Mouse (Mus musculus): ENCODE measurements around the gene Antxrl.

Antxrl gene

DNA sequence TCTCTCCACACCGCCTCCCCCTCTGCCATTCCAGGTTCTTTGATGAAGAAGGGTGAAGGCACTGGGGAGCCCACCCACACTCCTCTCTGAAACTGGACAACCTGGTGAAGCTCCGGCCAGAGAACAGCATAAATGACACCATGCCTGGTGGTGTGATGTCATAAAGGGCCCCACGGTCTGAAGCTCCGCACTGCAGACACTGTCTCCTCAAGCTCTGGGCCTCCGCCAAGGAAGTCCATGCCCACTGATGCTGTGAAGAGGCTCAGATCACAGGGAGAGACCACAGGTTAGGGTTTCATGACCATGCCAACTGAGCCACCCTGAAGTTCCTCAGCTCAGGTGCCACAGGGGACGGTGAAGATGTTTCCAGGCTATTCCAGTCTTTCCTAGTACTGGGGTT, at the start of gene Antxrl:
TSS of gene Antxrl (plus strand) at position 192 of the 400 bp plus-strand sequence.
- DNase-seq (ENCODE audit: low read depth in 2 of 2, low spot score in 2 of 2): no peak

DNA sequence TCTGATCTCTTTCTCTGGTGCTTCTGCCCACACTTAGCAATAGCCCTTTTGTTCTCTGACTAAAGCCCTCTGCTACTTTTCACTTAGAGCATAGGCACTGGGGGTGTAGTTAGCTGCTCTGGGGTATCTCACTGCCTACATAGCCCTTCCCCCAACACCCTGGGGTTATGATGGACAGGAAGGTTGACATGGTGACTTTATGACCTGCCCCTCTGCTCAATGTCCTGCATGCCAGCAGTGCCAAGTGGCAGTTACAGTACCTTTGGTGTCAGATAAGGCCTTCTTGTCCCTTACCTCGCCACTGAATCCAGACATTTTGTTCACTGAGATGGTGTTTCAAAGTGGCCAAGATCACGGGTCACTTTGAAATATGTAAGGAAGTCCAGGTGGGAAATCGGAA, 37.4 kb upstream of the Antxrl start, which contains the start of gene Gm30083:
TSS of gene Gm30083 (minus strand) at position 120 of the 400 bp plus-strand sequence.
- DNase-seq (ENCODE audit: low read depth in 2 of 2, low spot score in 2 of 2): no peak

DNA sequence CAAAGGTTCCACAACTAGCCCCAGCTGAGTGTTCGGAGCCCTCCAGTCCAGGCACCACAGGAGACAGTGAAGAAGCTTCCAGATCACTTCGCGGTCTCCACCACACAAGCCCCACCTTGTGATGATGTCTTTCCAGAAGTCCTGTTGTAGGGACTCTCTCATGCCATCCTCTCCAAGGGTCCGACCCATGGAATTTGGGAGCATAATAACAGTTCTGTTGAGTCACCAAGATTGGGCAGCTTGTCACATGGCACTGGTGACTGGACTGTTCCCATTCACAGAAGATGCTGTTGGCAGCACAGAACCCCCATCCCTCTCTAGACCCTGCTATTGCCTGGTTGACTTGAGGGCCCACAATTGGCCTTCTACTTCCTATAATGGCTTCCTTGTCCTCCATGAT, 36.1 kb upstream of the Antxrl start, which contains the start of gene Gm5460:
TSS of gene Gm5460 (plus strand) at position 378 of the 400 bp plus-strand sequence.
- no peak for DNase-seq (ENCODE audit: low read depth in 2 of 2, low spot score in 2 of 2)

DNA sequence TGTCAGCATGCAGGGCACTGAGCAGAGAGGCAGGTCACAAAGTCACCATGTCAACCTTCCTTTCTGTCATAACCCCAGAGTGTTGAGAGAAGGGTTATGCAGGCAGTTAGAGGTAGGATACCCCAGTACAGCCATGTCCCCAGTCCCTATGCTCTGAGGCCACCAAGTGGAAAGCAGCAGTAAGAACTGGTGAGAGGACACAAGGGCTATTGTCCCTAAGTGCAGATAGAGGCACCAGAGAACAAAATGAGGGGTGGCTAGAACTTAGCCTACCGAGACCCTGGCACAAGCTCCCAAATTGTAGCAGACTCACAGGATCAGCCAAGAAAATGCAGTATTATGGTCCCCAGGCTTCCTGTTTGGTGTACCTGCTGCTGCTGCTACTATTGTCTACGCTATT, 35.6 kb upstream of the Antxrl start:
- no peak for DNase-seq (ENCODE audit: low read depth in 2 of 2, low spot score in 2 of 2)

DNA sequence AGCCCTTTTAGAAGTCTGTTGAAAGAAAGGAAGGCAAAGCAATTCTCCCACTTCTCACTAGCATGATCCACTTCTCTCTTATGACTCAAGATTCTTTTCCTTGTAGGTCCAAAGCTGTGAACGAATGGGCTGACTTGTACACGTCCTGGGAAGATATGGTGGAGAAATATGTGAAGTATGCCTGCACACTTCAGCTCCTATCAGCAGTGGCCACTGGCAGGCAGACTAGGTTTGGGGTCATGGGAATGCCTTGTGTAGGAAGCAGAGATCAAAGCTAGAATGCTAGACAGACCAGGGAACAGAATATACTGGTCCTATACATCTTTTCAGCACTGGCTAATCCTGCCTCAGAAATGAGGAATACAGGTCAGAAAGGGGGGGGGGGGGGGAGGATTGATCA, 25.8 kb upstream of the Antxrl start:
- no peak for DNase-seq (ENCODE audit: low read depth in 2 of 2, low spot score in 2 of 2)

DNA sequence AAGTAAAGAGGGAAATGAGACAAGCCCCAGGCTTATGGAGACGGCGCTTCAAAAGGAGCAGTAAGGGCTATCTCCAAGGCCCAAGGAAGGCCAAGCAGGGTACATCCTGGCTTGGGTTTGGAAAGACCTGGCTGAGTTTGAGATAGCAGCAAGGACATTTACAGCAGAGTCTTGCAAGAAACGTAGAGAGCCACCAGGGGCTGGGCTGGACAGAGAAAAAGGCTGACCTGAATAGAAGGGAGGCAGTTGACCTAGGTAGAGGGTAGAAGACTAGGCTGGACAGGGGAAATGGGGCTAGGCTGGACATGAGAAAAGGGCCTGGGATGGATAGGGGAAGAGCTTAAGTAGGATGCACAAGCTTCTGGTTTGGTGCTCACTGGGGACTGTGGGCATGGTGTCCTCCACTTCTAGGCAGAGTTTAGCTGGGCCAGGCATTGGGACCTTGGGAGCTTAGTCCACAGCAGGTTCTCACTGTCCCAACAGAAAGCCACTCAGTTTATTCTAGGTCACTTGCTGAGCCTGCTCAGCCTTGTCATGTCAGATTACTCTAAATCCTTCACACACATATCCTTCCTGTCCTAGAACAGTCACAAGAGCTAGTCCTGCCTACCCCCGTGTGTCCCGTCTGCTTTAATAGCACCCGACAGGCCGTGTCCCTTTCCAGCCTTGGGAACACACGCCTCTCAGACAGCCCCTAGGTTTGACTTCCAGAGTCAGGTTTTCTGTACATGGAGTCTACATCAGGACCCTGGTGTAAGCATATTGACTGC, 18.5 kb upstream of the Antxrl start:
- DNase-seq (ENCODE audit: low read depth in 2 of 2, low spot score in 2 of 2): no peak

DNA sequence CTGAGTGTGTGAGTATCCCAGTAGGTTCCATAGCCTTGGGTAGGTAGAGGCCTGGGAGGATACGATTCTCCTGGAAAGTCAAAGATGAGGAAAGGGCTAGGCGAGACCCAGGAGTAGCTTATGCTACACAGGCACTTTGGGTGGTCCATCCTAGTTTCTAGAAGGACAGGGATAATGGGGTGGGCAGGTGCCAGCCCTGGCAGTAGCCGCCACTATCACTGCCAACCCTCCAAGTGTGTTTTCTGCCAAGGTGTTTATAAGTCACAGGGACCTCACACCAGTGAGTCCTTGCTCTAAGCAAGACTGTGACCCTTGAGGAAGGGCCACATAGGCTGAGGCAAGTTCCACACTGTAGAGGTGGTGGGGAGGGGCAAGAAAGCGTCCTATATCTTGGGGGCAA, 11.3 kb upstream of the Antxrl start:
- DNase-seq (ENCODE audit: low read depth in 2 of 2, low spot score in 2 of 2): no peak

DNA sequence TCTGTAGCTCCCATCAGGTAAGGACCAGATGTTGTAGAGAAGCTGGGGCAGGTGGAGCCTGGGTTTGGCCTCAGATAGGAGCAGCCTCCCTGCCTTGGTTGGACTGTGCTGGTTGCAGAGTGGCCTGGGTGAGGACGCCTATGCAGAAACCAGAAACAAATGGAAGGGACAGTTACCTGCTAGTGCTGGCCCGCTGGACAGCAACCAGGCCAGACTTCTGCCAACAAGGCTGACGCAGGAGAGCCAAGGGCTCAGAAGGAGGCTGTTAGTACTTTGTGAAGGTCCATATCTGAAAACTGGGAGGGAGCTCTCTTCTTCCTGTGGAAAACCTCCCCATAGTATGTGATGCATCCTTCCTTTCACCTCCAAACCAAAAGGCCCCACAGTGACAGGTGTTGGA, 9.2 kb upstream of the Antxrl start:
- DNase-seq (ENCODE audit: low read depth in 2 of 2, low spot score in 2 of 2): no peak

DNA sequence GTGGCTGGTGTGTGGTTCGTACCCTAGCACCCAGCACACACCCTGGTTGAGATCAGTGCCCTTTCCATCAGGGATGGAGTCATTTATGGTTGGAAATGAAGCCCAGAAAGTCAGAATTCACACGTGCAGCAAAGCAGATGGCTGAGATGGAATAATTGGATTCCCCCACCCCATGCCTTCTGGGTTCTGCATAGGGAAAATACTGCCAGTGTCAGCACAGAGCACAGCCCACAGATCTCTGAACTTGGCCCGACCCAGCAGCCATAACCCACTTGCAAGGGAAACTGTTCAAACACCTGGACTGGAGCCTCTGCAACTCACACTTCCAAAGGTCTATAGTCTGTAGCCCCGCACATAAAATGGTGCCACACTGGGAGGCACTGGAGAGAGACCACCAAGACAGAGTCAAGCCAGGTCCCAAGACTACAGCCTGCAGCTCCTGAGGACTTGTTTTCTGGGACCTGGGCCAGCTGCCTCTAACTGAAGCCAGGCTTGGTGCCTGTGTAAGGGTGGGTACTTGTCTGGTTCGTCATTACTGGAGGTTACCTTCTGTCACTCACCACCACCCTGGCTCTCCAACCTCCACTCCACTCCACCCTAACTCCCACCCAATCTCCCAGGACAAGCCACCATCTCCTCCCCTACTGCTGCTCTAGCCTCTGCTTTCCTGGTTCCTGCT, 2.3 kb upstream of the Antxrl start:
- no peak for DNase-seq (ENCODE audit: low read depth in 2 of 2, low spot score in 2 of 2)

DNA sequence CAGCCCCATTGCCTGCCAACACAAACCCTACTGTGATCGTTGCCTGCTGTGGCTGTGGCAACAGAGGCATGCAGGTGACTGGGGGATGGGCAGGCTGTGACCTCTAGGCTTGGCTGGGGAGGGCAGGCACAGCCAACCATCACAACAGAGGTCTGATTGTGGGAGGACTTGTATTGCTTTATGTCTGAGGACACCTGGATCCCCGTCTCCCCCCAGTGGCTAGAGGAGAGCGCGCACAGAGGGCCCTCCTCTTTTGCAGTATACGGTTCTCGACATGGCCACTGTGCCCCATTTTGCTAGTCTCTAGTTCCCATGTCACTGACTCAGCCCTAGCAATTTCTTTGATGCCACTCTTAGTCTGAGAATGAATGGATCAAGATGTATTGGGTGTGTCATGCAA, 19.2 kb downstream of the Antxrl start:
- no peak for DNase-seq (ENCODE audit: low read depth in 2 of 2, low spot score in 2 of 2)

DNA sequence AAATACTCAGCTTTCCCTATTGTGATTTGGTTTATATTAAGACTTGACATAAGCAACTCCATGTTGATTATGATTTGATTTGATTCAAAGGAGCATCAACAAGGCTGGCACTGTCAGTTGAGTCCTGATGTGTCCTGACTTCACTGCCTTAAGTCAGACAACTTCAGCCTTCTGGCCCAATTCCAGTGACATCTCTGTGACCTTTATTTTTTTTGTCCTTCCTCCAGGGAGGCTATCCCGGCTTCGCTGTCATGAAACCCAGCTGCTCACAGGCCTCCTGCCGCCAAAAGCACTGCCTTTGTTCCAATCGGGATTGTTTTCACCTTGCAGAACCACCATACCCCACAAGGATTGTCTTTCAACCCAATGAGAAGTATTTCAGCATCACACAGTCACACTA, 22.8 kb downstream of the Antxrl start:
- DNase-seq (ENCODE audit: low read depth in 2 of 2, low spot score in 2 of 2): no peak

DNA sequence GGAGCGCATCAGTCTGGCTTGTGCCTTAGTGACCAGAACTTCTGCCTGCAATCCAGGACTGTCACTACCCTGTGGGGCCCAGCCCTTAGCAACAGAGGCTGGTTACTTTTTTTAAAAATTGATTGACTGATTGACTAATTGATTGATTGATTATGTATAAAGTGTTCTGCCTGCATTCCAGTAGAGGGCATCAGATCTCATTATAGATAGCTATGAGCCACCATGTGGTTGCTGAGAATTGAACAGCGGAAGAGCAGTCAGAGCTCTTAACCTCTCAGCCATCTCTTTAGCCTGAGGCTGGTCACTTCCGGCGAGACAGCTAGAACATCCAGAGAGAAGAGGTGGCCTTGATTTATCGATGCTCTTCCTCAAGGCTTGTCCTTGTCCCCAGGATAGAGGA, 24.7 kb downstream of the Antxrl start:
- DNase-seq (ENCODE audit: low read depth in 2 of 2, low spot score in 2 of 2): no peak

DNA sequence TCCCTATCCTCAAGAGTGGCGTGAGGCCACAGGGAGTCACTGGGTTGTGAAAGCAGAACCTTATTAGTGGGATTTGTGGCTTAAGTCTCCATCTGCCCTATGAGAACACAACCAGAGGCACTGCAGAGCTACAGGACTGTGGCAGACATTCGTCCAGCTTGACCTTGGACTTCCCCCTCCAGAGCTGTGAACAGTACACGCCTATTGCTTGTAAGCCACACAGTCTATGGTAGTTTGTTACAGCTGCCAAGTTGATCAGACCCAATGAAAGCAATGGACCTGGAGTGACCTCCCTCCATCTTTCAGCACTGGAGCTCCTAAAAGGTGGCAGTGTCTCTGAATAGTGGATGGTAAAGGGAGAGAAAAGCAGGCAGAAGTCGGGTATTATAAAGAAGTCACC, 25.8 kb downstream of the Antxrl start:
- no peak for DNase-seq (ENCODE audit: low read depth in 2 of 2, low spot score in 2 of 2)

DNA sequence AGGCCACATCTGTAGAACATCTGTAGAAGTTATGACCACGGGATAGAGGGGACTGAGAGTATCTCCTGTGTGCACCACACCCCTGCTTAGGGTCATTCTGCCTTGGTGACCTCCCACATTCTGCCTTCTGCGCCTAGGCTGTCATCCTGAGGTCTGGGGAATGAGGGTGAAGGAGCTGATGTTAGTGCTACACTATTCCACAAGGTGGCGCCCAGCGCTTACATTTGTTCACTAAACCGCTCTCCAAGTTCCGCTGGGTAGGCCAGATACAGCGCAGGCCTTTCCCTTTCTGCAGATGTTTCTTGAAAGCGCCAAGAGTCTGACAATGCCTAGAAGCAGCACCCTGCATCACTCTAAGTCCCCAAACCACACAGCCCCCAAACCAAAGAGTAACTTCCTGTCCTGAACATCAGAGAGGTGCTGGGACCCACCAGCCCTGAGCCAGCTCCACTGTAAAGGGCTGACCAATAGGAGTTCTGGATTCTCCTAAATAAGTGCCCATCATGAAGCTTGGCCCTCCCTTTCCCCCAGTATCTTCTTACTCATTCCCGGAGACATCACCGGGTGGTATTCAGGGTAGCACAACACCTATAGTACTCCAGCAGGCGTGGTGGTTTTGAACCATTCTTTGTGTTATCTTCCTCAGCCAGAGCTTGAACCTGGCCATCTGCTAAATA, 28.0 kb downstream of the Antxrl start:
- no peak for DNase-seq (ENCODE audit: low read depth in 2 of 2, low spot score in 2 of 2)

DNA sequence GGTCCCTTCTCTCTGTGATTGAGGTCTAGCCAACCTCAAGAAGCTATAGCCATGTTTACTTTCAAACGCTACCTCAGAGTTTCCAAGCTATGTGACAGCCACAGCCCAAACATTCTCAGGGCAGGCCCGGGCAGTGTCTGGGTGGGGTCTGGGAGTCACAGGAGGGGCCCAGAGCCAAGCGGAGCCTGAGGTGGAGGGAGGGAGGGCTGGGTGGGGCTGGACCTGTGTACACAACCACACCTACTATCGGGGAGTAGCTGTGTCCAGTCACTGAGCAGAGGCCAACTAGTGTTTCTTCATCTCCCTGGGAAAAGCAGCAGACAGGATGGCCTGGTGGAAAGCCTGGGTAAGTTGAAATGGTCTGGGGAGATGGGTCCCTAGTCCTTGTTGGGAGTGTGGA, 33.2 kb downstream of the Antxrl start, which contains the start of gene Anxa8:
TSS of gene Anxa8 (plus strand) at position 251 of the 400 bp plus-strand sequence.
- no peak for DNase-seq (ENCODE audit: low read depth in 2 of 2, low spot score in 2 of 2)

DNA sequence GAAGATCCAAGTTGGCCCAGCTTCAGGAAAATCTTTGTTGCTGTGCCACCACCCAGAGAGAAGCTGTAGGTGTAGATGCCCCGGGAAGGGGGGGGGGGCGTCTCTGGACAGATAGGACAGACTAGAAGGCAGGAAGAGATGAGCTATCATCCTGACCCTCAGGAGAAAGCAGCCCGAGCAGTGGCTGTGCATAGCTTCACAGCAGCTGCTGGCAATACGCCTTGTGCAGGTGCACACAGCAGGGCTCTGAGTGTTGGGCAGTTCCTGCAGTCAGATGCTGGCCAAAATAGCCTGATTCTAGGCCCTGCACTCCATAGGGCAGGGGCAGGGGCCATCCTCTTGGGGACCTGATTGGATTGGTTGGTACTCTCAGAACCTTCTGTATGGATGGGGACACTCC, 34.3 kb downstream of the Antxrl start:
- DNase-seq (ENCODE audit: low read depth in 2 of 2, low spot score in 2 of 2): no peak

DNA sequence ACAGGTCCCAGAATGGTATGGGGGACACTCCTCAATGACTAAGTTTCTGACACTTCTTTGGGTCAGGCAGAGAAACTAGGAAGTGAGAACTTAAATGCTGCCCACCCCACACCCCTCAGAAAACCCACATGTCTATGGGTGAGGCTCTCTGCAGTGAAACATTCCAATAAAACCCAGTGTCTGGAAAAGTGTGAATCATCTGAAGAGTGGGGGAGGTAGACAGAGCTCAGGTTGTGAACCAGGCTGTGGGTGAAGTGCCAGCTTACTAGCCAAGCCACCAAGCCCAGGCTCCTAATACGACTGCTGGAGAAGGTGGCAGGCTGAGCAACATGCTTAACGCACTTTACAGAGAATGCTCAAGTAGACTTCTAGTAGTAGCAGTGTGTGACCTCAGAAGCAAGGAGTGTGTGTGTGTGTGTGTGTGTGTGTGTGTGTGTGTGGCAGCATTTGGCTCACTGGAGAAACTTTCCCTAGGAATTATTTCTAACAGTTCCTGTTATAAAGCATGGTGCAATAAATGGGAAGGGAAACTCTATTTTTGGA, 35.4 kb downstream of the Antxrl start:
- DNase-seq (ENCODE audit: low read depth in 2 of 2, low spot score in 2 of 2): no peak

DNA sequence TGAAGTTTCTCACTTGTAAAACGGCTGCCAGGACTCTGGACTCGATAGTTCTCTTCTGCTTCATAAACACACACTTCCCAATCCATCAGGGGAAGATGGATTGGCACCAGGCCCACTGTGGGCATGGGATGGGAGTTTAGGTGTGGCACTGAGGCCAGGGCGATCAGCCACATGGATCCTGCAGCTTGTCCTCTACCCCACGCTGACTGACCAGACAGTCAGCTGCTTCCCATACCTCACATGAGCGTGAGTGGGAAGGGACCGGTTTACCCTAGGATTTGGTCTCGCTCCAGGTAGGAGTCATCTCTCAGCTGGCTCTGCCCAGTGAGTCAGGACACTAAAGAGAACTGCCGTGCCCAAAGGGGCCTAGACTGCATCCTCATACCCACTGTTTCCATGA, 37.3 kb downstream of the Antxrl start:
- no peak for DNase-seq (ENCODE audit: low read depth in 2 of 2, low spot score in 2 of 2)

DNA sequence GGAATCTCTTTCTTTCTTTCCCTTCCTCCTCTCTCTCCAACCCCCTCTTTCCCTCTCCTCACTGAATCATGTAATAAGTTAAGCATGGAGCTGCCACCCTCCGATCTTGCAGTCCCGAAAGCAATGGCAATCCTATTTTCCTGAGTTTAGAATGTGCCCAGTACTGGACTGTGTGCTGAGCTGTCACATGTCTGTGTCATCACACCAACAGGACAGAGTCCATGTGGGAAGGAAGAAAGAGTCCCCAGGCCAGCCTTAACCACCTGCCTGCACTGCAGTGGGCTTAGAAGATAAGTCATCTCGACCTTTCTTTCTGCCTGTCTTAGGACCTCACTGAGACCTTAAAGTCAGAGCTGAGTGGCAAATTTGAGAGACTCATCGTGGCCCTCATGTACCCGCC, 39.0 kb downstream of the Antxrl start:
- DNase-seq (ENCODE audit: low read depth in 2 of 2, low spot score in 2 of 2): no peak

DNA sequence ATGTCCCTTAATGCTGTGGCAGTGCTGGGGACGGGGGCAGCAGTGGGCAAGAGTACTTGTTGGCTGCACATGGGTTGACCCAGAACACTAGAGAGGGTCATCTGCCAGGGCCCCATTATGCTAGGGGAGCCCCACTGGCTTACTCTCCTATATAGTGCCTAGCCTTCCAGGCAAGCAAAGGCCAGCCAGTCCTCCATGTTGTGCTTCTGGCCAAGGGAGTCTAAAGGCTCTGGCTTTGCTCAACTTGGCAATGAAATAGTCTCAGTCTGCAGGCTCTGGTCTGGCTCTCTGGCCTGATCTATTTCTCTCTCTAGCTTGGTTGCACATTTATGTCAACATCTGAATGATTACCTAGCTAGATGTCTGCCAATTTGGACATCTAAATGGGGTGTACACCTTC, 40.3 kb downstream of the Antxrl start:
- DNase-seq (ENCODE audit: low read depth in 2 of 2, low spot score in 2 of 2): no peak

DNA sequence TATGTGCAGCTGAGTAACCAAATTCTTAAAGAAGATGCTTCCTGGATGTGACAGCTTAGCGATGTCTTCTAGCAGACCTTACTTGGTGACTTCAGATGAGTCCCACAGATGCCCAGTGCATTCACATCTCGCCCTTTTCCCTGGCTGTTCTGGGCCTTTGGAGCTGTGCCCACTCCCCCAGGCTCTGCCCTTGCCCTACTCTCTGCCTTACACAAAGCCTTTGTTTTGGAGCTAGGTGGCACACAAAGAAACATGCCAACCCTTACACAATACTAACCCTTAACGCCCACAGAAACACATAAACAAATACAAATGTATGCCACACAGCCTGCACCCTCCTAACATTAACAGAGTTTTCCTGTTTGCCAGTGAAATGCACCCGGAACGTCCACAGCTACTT, 43.7 kb downstream of the Antxrl start:
- DNase-seq (ENCODE audit: low read depth in 2 of 2, low spot score in 2 of 2): no peak

DNA sequence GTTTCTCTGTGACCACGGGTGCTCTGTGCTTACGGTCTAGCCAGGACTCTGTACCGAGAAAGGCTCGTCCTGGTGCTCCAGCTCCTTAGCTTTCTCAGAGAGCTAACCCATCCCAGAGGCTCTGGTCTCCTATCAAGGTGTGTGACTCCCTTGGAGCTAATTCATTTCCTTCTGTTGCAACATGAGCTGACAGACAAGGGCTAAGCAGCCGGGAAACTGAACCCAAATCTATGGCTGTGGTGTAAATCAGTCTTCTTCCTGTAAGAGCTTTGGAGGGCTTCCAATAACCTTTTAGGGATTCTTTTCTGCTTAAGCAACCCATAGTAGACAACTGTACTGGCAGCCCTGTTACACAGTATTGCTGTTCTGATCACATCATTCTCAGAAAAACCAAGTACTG, 50.1 kb downstream of the Antxrl start, which contains the start of gene A630023A22Rik:
TSS of gene A630023A22Rik (minus strand) at position 154 of the 400 bp plus-strand sequence.
- DNase-seq (ENCODE audit: low read depth in 2 of 2, low spot score in 2 of 2): no peak

Data from CD8-positive naive resting alpha-beta T cell, adult 2 months (primary cell).